Mouse (Mus musculus) retina, embryonic 14.5 days (tissue): ENCODE results near the gene Hacd2.

Experiments
- DNase-seq: peaks from one replicate; pipeline ENCODE4 v3.0.0-alpha.2; 2015; ENCODE audit warnings: low spot score

The Hacd2 gene

GRCm38 (mm10) chr16:35055194-35055506 is 32.9 kb downstream of the Hacd2 start:
- DNase-seq = no peak

GRCm38 (mm10) chr16:35055861-35056260 is 33.6 kb downstream of the Hacd2 start:
- DNase-seq = no peak

GRCm38 (mm10) chr16:35056306-35056705 is 34.1 kb downstream of the Hacd2 start:
- peak; percentile 82 for DNase-seq

GRCm38 (mm10) chr16:35056786-35057185 is 34.6 kb downstream of the Hacd2 start:
- no peak for DNase-seq

- DNase-seq = peak; percentile 42
Observed at GRCm38 (mm10) chr16:35061017-35061416, 38.8 kb downstream of the Hacd2 start.

GRCm38 (mm10) chr16:35065724-35066123 is 43.5 kb downstream of the Hacd2 start:
- DNase-seq = peak; percentile 16

GRCm38 (mm10) chr16:35067095-35067494 is 44.9 kb downstream of the Hacd2 start:
- DNase-seq = peak; percentile 33

GRCm38 (mm10) chr16:35067631-35068030 is 45.4 kb downstream of the Hacd2 start:
- no peak for DNase-seq

GRCm38 (mm10) chr16:35068886-35069285 is 46.7 kb downstream of the Hacd2 start:
- DNase-seq = no peak

GRCm38 (mm10) chr16:35074436-35074835 is 52.2 kb downstream of the Hacd2 start:
- no peak for DNase-seq

GRCm38 (mm10) chr16:35075643-35076042 is 53.4 kb downstream of the Hacd2 start:
- no peak for DNase-seq

- DNase-seq = no peak
Observed at GRCm38 (mm10) chr16:35093500-35093899, 71.3 kb downstream of the Hacd2 start.

GRCm38 (mm10) chr16:35097870-35098530 is 75.8 kb downstream of the Hacd2 start:
- no peak for DNase-seq

GRCm38 (mm10) chr16:35101751-35102420 is 79.7 kb downstream of the Hacd2 start:
- no peak for DNase-seq

GRCm38 (mm10) chr16:35102866-35103620 is 80.8 kb downstream of the Hacd2 start:
- DNase-seq = no peak

- no peak for DNase-seq
Observed at GRCm38 (mm10) chr16:35107985-35108384, 85.8 kb downstream of the Hacd2 start.

GRCm38 (mm10) chr16:35109156-35109555 is 86.9 kb downstream of the Hacd2 start:
- no peak for DNase-seq

- no peak for DNase-seq
Observed at GRCm38 (mm10) chr16:35109656-35110291, 87.5 kb downstream of the Hacd2 start.

GRCm38 (mm10) chr16:35110410-35111142 is 88.3 kb downstream of the Hacd2 start:
- DNase-seq = peak; percentile 94

GRCm38 (mm10) chr16:35111143-35111620 is 89.0 kb downstream of the Hacd2 start:
- peak; percentile 42 for DNase-seq

GRCm38 (mm10) chr16:35113496-35113895 is 91.3 kb downstream of the Hacd2 start:
- DNase-seq = no peak
